Mouse (Mus musculus) embryonic facial prominence, embryonic 12.5 days (tissue): ENCODE data around the gene Sdk1. TPM values are rescaled to one million over a fixed set of nuclear protein-coding genes. Genes with fewer than 3 reads are reported as not detected.

ENCODE experiments used
- ATAC-seq: fragments of 200-750 bp; cut with Nextera tagmentation; 2 replicates; pipeline ENCODE4 v1.8.0; 2017; ENCODE audit not compliant: insufficient number of reproducible peaks, insufficient read depth, low FRiP score, low TSS enrichment
- H3K27ac ChIP-seq: fragments of 300-500 bp; sonication (generic); 2 replicates; pipeline ENCODE4 v1.5.1; 2016; ENCODE audit warnings: mild to moderate bottlenecking
- H3K27me3 ChIP-seq: fragments of 300-500 bp; sonication (generic); 2 replicates; pipeline ENCODE4 v1.6.1; 2016; ENCODE audit warnings: mild to moderate bottlenecking, moderate library complexity
- H3K36me3 ChIP-seq: fragments of 300-500 bp; sonication (generic); 2 replicates; pipeline ENCODE4 v1.6.1; 2016; ENCODE audit warnings: mild to moderate bottlenecking
- H3K4me1 ChIP-seq: fragments of 300-500 bp; sonication (generic); 2 replicates; pipeline ENCODE4 v1.6.1; 2016
- H3K4me2 ChIP-seq: fragments of 300-500 bp; sonication (generic); replicated peaks from 2 replicates; pipeline ENCODE4 v1.6.1; 2016; ENCODE audit warnings: mild to moderate bottlenecking, moderate library complexity
- H3K4me3 ChIP-seq: fragments of 300-500 bp; sonication (generic); 2 replicates; pipeline ENCODE4 v1.5.1; 2016; ENCODE audit warnings: mild to moderate bottlenecking
- H3K9ac ChIP-seq: fragments of 300-500 bp; sonication (generic); 2 replicates; pipeline ENCODE4 v1.6.1; 2016; ENCODE audit warnings: mild to moderate bottlenecking, moderate library complexity
- H3K9me3 ChIP-seq: fragments of 300-500 bp; sonication (generic); 2 replicates; pipeline ENCODE4 v1.6.1; 2016; ENCODE audit warnings: mild to moderate bottlenecking, moderate library complexity
- WGBS: fragments of 180-500 bp; shearing (Covaris S2); methylation state at CpG from one replicate; pipeline ENCODE4 v1.1.7; 2016; 5-methylcytosine and 5-hydroxymethylcytosine counted together
- polyA plus RNA-seq: library from polyadenylated mRNA; unstranded; fragments of >200 nt; fragmentation: Nextera tagmentation; extraction: Ambion mirVana; gene quantifications from 2 replicates; pipeline ENCODE4 v1.2.1, GENCODE M21; 2016

Sdk1 gene
- polyA plus RNA-seq, 1 experiment from 2014 or later: 2.9 TPM

GRCm38 (mm10) chr5:142242597-142242996 is 1001.3 kb downstream of the Sdk1 start:
- H3K9me3 ChIP-seq: peaks cover 3% of the 10 kb centered on the region; the same call in 1 of the 2 replicates
- H3K27ac ChIP-seq: no peak overlapping the region
- H3K4me1 ChIP-seq: no peaks in the 10 kb centered on the region
- no peak overlapping the region for H3K4me2 ChIP-seq
- no peaks in the 10 kb centered on the region for H3K27me3 ChIP-seq
- H3K9ac ChIP-seq: no peak overlapping the region
- ATAC-seq: no peak
- no peaks in the 10 kb centered on the region for H3K36me3 ChIP-seq
- no peak overlapping the region for H3K4me3 ChIP-seq
- 38% methylated on average over 3 of the region's 3 CpGs for WGBS

GRCm38 (mm10) chr5:142243069-142243468 is 1001.8 kb downstream of the Sdk1 start:
- no peaks in the 10 kb centered on the region for H3K36me3 ChIP-seq
- no peak overlapping the region for H3K4me3 ChIP-seq
- 90% methylated on average over 2 of the region's 2 CpGs for WGBS
- H3K27ac ChIP-seq: no peak overlapping the region
- ATAC-seq: no peak
- H3K27me3 ChIP-seq: no peaks in the 10 kb centered on the region
- no peak overlapping the region for H3K4me2 ChIP-seq
- H3K9ac ChIP-seq: no peak overlapping the region
- peaks cover 3% of the 10 kb centered on the region; the same call in 1 of the 2 replicates for H3K9me3 ChIP-seq
- no peaks in the 10 kb centered on the region for H3K4me1 ChIP-seq

GRCm38 (mm10) chr5:142256231-142256630 is 1014.9 kb downstream of the Sdk1 start:
- WGBS: 75% methylated on average over 6 of the region's 6 CpGs
- H3K9me3 ChIP-seq: no peaks in the 10 kb centered on the region
- no peaks in the 10 kb centered on the region for H3K27me3 ChIP-seq
- no peak for ATAC-seq
- H3K4me2 ChIP-seq: no peak overlapping the region
- H3K4me1 ChIP-seq: no peaks in the 10 kb centered on the region
- no peaks in the 10 kb centered on the region for H3K36me3 ChIP-seq
- H3K4me3 ChIP-seq: no peak overlapping the region
- no peak overlapping the region for H3K27ac ChIP-seq
- H3K9ac ChIP-seq: no peak overlapping the region

- no peak overlapping the region for H3K9ac ChIP-seq
- no peaks in the 10 kb centered on the region for H3K27me3 ChIP-seq
- H3K4me2 ChIP-seq: no peak overlapping the region
- no peak overlapping the region for H3K27ac ChIP-seq
- H3K36me3 ChIP-seq: no peaks in the 10 kb centered on the region
- 88% methylated on average over 7 of the region's 7 CpGs for WGBS
- H3K4me3 ChIP-seq: no peak overlapping the region
- no peaks in the 10 kb centered on the region for H3K4me1 ChIP-seq
- H3K9me3 ChIP-seq: no peaks in the 10 kb centered on the region
- no peak for ATAC-seq
Measured at GRCm38 (mm10) chr5:142258716-142259115, 1017.4 kb downstream of the Sdk1 start.

- Histone ChIP-seq H3K4me3 (no peak overlapping the region), H3K36me3 (no peaks in the 10 kb centered on the region), H3K9me3 (0 out of 2 replicates have a peak, but pooled peaks cover 4% of the 10 kb centered on the region), H3K9ac (no peak overlapping the region), H3K4me1 (no peaks in the 10 kb centered on the region), H3K4me2 (no peak overlapping the region), H3K27me3 (no peaks in the 10 kb centered on the region), H3K27ac (no peak overlapping the region)
- no peak for ATAC-seq
- 66% methylated on average over 6 of the region's 6 CpGs for WGBS
Measured at GRCm38 (mm10) chr5:142262060-142262459, 1020.8 kb downstream of the Sdk1 start.

Other genes with a start within 250 kb of the Sdk1 start
- 0.05 and 0.41 TPM in 2 replicates for gene Card11, start 240.9 kb upstream of the Sdk1 start, polyA plus RNA-seq